Mouse (Mus musculus): Measurements from ENCODE around the gene Rtn4r. TPM values are rescaled to one million over a fixed set of nuclear protein-coding genes. Genes with fewer than 3 reads are reported as not detected.

Rtn4r gene
- polyA plus RNA-seq, 1 experiment from 2014 or later, result 0.17 TPM

DNA sequence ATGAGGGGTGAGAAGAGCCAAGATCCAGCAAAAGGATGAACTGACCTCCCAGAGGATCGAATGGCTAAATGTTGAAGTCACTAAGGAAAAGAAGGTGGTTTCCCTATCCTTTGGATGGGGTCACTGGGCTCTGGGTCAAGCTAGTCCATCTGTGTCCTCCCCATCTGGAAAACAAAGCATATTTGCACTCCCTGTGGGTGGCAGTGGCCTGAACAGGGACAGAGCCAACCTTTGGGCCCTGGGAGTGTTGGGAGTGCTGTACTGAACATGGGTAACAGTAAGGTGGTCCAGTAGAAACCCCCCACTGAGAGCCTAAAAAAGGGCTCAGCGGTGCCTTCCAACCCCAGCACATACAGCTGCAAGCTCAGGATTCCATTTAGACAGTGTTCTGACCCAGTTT, 4.7 kb upstream of the Rtn4r start:
- no peak overlapping the region for H3K4me3 ChIP-seq (ENCODE audit: low read depth, low read length)
- H3K36me3 ChIP-seq (ENCODE audit: insufficient read depth, low read length), result no peaks in the 10 kb centered on the region
- no peak overlapping the region for H3K27ac ChIP-seq (ENCODE audit: low read length)
- peaks cover 12% of the 10 kb centered on the region for H3K27me3 ChIP-seq (replicated peaks; ENCODE audit: insufficient read depth, low read length)
- ATAC-seq (no peak), DNase-seq (ENCODE audit: low spot score) (no peak)
- no peak for TF ChIP-seq CTCF (IDR thresholded peaks at IDR 0.05)
- no peak for TF ChIP-seq EP300 (IDR thresholded peaks at IDR 0.05)
- H3K9ac ChIP-seq (replicated peaks; ENCODE audit: low read depth), result no peak overlapping the region
- H3K4me2 ChIP-seq (replicated peaks; ENCODE audit: low read depth, low read length), result no peak overlapping the region
- H3K4me1 ChIP-seq (ENCODE audit: insufficient read depth, low read depth, low read length), result peaks cover 1% of the 10 kb centered on the region; the same call in 1 of the 2 replicates
- WGBS, result 85% methylated on average over 2 of the region's 2 CpGs
- no peaks in the 10 kb centered on the region for H3K9me3 ChIP-seq (ENCODE audit: low read length)

DNA sequence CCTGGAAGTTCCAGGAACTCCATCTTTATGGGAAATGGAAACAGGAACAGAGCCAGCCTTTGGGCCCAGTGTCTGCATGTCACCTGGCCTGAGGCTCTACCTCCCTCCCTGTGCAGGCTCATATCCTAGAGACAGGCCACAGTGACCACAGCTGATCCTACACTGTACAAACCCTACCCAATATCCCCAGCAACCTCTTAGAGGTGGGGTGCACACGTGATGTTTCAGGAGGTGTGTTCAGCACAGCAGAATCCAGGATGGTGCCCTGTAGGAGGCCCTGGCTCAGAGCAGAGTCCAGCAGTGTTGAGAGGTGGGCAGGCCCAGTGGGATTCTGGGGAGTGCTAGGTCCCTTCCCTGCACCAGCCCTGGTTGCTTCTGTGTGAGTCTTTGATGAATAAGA, 4.0 kb upstream of the Rtn4r start:
- ATAC-seq (no peak), DNase-seq (ENCODE audit: low spot score) (no peak)
- TF ChIP-seq CTCF (IDR thresholded peaks at IDR 0.05) (no peak), EP300 (IDR thresholded peaks at IDR 0.05) (no peak)
- peaks cover 4% of the 10 kb centered on the region; the same call in 1 of the 2 replicates for H3K4me1 ChIP-seq (ENCODE audit: insufficient read depth, low read depth, low read length)
- no peak overlapping the region for H3K4me3 ChIP-seq (ENCODE audit: low read depth, low read length)
- peaks cover 20% of the 10 kb centered on the region for H3K27me3 ChIP-seq (replicated peaks; ENCODE audit: insufficient read depth, low read length)
- H3K36me3 ChIP-seq (ENCODE audit: insufficient read depth, low read length), result no peaks in the 10 kb centered on the region
- H3K27ac ChIP-seq (ENCODE audit: low read length), result no peak overlapping the region
- no peak overlapping the region for H3K4me2 ChIP-seq (replicated peaks; ENCODE audit: low read depth, low read length)
- H3K9ac ChIP-seq (replicated peaks; ENCODE audit: low read depth), result no peak overlapping the region
- H3K9me3 ChIP-seq (ENCODE audit: low read length), result no peaks in the 10 kb centered on the region
- WGBS, result 44% methylated on average over 1 of the region's 1 CpGs

DNA sequence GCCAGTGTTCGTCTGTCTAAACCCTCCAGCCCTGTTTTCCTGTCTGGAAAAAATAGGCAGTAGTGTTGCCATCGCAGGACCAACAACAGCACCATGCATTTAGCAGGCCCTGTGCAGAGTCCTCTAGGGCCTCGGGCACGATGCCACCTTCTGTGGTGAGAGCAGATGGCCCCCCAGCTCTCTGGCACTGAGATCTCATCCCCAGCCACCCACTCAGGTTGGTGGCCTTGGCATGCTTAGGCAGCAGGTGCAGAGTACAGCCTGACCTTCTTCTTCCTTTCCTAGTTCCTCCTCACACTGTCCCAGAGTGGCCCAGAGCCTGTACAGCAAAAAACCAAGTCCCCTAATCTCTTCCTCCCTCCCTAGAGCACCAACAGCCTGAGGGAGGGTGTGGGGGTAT, 3.4 kb upstream of the Rtn4r start:
- Histone ChIP-seq H3K4me3 (ENCODE audit: low read depth, low read length) (no peak overlapping the region), H3K27me3 (replicated peaks; ENCODE audit: insufficient read depth, low read length) (peaks cover 24% of the 10 kb centered on the region), H3K9ac (replicated peaks; ENCODE audit: low read depth) (no peak overlapping the region), H3K4me2 (replicated peaks; ENCODE audit: low read depth, low read length) (no peak overlapping the region), H3K9me3 (ENCODE audit: low read length) (no peaks in the 10 kb centered on the region), H3K27ac (ENCODE audit: low read length) (no peak overlapping the region), H3K36me3 (ENCODE audit: insufficient read depth, low read length) (no peaks in the 10 kb centered on the region), H3K4me1 (ENCODE audit: insufficient read depth, low read depth, low read length) (peaks cover 4% of the 10 kb centered on the region; the same call in 1 of the 2 replicates)
- DNase-seq (ENCODE audit: low spot score), result no peak
- no peak for ATAC-seq
- 67% methylated on average over 4 of the region's 4 CpGs for WGBS
- TF ChIP-seq CTCF (IDR thresholded peaks at IDR 0.05) (no peak), EP300 (IDR thresholded peaks at IDR 0.05) (no peak)

DNA sequence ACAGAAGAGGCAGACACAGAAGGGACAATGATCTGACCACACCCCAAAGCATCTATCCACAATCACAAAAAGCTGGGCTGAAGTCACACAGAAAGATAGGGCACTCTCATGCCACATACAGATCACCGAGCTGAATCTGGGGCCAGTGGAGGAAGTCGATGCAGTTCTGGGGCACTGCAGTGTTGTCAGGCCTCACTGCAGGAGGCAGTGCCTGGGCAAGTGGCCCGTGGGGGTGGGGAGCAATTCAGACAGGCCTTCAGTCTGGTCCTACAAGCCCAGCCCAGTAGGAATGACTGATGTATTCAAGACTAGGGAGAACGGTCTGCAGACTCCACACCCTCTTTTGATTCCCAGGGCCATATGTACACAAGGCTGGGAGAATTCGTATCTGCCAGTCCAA, 2.8 kb upstream of the Rtn4r start:
- Histone ChIP-seq H3K9ac (replicated peaks; ENCODE audit: low read depth) (no peak overlapping the region), H3K4me1 (ENCODE audit: insufficient read depth, low read depth, low read length) (peaks cover 4% of the 10 kb centered on the region; the same call in 1 of the 2 replicates), H3K4me2 (replicated peaks; ENCODE audit: low read depth, low read length) (no peak overlapping the region), H3K9me3 (ENCODE audit: low read length) (no peaks in the 10 kb centered on the region), H3K36me3 (ENCODE audit: insufficient read depth, low read length) (no peaks in the 10 kb centered on the region), H3K27ac (ENCODE audit: low read length) (no peak overlapping the region), H3K4me3 (ENCODE audit: low read depth, low read length) (no peak overlapping the region), H3K27me3 (replicated peaks; ENCODE audit: insufficient read depth, low read length) (peaks cover 24% of the 10 kb centered on the region)
- WGBS, result 24% methylated on average over 5 of the region's 5 CpGs
- TF ChIP-seq EP300 (IDR thresholded peaks at IDR 0.05) (no peak), CTCF (IDR thresholded peaks at IDR 0.05) (no peak)
- DNase-seq (ENCODE audit: low spot score) (no peak), ATAC-seq (no peak)

DNA sequence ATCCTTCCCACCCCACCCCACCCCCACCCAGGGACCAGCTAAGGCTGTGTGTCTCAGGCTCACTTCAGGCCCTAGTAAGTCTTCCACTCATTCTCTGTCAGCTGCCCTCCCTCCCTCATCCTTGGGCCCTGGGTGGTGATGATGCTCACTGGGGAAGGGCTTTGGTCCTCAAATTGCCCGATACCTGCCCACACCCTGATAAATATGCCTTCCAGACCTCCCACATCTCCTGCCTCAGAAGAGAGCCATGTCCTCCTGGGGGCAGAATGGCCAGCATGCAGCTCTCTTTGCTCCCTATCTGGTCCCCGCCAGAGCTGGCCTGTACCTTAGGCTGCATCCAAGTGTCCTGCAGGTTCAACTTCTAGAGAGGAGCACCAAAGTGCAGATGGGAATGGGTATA, 2.3 kb upstream of the Rtn4r start:
- H3K36me3 ChIP-seq (ENCODE audit: insufficient read depth, low read length), result no peaks in the 10 kb centered on the region
- no peak for ATAC-seq
- no peak for DNase-seq (ENCODE audit: low spot score)
- H3K4me2 ChIP-seq (replicated peaks; ENCODE audit: low read depth, low read length), result no peak overlapping the region
- H3K4me3 ChIP-seq (ENCODE audit: low read depth, low read length), result no peak overlapping the region
- 89% methylated on average over 2 of the region's 2 CpGs for whole genome bisulfite sequencing
- no peak overlapping the region for H3K9ac ChIP-seq (replicated peaks; ENCODE audit: low read depth)
- TF ChIP-seq CTCF (IDR thresholded peaks at IDR 0.05) (no peak), EP300 (IDR thresholded peaks at IDR 0.05) (no peak)
- peaks cover 4% of the 10 kb centered on the region; the same call in 1 of the 2 replicates for H3K4me1 ChIP-seq (ENCODE audit: insufficient read depth, low read depth, low read length)
- H3K27me3 ChIP-seq (replicated peaks; ENCODE audit: insufficient read depth, low read length), result peaks cover 24% of the 10 kb centered on the region
- no peaks in the 10 kb centered on the region for H3K9me3 ChIP-seq (ENCODE audit: low read length)
- H3K27ac ChIP-seq (ENCODE audit: low read length), result no peak overlapping the region

DNA sequence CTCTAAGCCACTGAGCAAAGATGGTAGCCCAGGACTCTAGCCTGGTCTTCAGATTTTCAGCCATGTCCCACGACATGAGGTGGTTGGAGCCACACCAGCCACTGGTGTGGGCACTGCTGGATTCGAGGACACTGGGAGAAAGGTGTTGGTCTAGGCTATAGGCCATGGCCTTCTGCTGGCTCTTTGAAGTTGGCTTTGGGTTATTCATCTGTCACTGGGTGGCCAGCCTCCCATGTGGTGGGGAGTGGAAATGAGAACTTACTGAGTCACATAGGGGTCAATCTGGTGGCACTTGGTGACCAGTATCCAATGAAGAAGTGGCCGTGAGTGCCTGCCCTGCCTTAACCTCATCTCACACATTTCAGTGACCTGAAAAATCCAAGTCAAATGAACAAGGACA, 1.2 kb upstream of the Rtn4r start:
- TF ChIP-seq CTCF (IDR thresholded peaks at IDR 0.05) (no peak), EP300 (IDR thresholded peaks at IDR 0.05) (no peak)
- no peak overlapping the region for H3K9ac ChIP-seq (replicated peaks; ENCODE audit: low read depth)
- ATAC-seq, result no peak
- no peak overlapping the region for H3K27ac ChIP-seq (ENCODE audit: low read length)
- H3K4me3 ChIP-seq (ENCODE audit: low read depth, low read length), result no peak overlapping the region
- 65% methylated on average over 3 of the region's 3 CpGs for WGBS
- H3K9me3 ChIP-seq (ENCODE audit: low read length), result no peaks in the 10 kb centered on the region
- no peak for DNase-seq (ENCODE audit: low spot score)
- peaks cover 24% of the 10 kb centered on the region for H3K27me3 ChIP-seq (replicated peaks; ENCODE audit: insufficient read depth, low read length)
- peaks cover 4% of the 10 kb centered on the region; the same call in 1 of the 2 replicates for H3K4me1 ChIP-seq (ENCODE audit: insufficient read depth, low read depth, low read length)
- H3K4me2 ChIP-seq (replicated peaks; ENCODE audit: low read depth, low read length), result no peak overlapping the region
- H3K36me3 ChIP-seq (ENCODE audit: insufficient read depth, low read length), result no peaks in the 10 kb centered on the region
